Mouse (Mus musculus) kidney, adult 2 months (tissue): ENCODE results near the gene Myom1. TPM values are rescaled to one million over a fixed set of nuclear protein-coding genes. Genes with fewer than 3 reads are reported as not detected.

Experiments
- DNase-seq: peaks from one replicate; pipeline ENCODE4 v3.0.0; 2021
- H3K27ac ChIP-seq: fragments of 200-500 bp; 2 replicates; pipeline ENCODE4 v1.5.1; 2012; ENCODE audit warnings: low read depth, low read length, control low read depth, inconsistent platforms; ENCODE audit not compliant: insufficient read depth
- H3K27me3 ChIP-seq: fragments of 200-500 bp; replicated peaks from 2 replicates; pipeline ENCODE4 v1.6.1; 2012; ENCODE audit warnings: mild to moderate bottlenecking, moderate library complexity, low read length, inconsistent platforms; ENCODE audit not compliant: control insufficient read depth, insufficient read depth
- H3K36me3 ChIP-seq: fragments of 200-500 bp; 2 replicates; pipeline ENCODE4 v1.6.1; 2012; ENCODE audit warnings: mild to moderate bottlenecking, moderate library complexity, low read length, inconsistent platforms; ENCODE audit not compliant: control insufficient read depth, insufficient read depth
- H3K4me1 ChIP-seq: fragments of 200-500 bp; 2 replicates; pipeline ENCODE4 v1.6.1; 2011; ENCODE audit warnings: low read length; ENCODE audit not compliant: control insufficient read depth, insufficient read depth
- H3K4me3 ChIP-seq: fragments of 200-500 bp; 2 replicates; pipeline ENCODE4 v1.5.1; 2011; ENCODE audit warnings: mild to moderate bottlenecking, low read depth, low read length, control low read depth; ENCODE audit not compliant: insufficient read depth
- CTCF ChIP-seq: fragments of 200-500 bp; conservative IDR thresholded peaks from 2 replicates; pipeline ENCODE4 v1.5.1; 2011; ENCODE audit warnings: low read depth, mild to moderate bottlenecking, control low read depth, low read length, moderate library complexity, mixed read lengths; ENCODE audit not compliant: insufficient read depth, insufficient read length
- POLR2A ChIP-seq: fragments of 200-500 bp; IDR thresholded peaks from one replicate; pipeline ENCODE4 v1.6.1; 2011; ENCODE audit warnings: low read depth, low read length, control low read depth
- WGBS: fragments of 180-500 bp; shearing (Covaris S2); methylation state at CpG from one replicate; pipeline ENCODE4 v1.1.7; 2018; 5-methylcytosine and 5-hydroxymethylcytosine counted together
- polyA plus RNA-seq: library from polyadenylated mRNA; depleted of rRNA; stranded (reverse); fragments of >200 nt; gene quantifications from 2 replicates; pipeline ENCODE4 v1.2.3, GENCODE M21; 2012

Myom1 gene
- polyA plus RNA-seq, 1 experiment, result 4.3 TPM

DNA sequence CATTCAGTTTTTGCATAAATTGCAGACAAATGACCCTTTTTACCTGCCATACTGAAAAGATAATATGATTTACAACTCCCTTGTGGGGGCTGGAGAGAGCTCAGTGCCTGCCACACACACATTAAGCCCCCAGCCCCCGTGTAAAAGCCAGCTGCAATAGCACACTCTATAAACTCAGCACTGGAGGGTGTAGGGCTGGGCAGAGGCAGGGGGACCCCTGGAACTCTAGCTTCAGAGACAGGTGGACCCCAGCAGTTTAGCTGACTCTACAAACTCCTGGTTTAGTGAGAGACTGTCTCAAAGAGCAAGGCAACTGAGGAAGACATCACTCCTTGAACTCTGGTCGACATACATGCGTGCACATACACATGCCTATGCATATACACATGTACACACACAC lies 55.3 kb downstream of the Myom1 start:
- DNase-seq, result no peak
- H3K4me3 ChIP-seq, result no peak overlapping the region
- H3K36me3 ChIP-seq, result no peaks in the 10 kb centered on the region
- no peaks in the 10 kb centered on the region for H3K4me1 ChIP-seq
- TF ChIP-seq POLR2A, result no peak
- no peak for TF ChIP-seq CTCF
- 75% methylated on average over 3 of the region's 3 CpGs for WGBS
- H3K27me3 ChIP-seq, result no peaks in the 10 kb centered on the region
- no peak overlapping the region for H3K27ac ChIP-seq

DNA sequence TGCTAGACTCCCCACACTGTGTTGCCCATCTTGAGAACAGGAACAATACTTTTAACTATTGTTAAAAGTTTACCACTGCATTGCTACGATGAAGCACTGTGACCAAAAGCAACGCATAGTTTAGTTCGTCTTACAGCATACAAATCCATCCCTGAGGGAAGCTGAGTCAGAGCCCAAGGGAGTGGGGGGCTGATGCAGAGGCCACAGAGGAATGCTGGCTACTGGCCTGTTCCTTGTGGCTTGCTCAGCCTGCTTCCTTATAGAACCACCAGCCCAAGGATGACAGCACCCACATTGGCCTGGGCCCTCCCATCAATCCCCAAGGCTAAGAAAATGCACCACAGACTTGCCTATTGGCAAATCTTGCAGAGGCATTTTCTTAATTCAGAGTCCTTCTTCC lies 56.8 kb downstream of the Myom1 start:
- no peaks in the 10 kb centered on the region for H3K36me3 ChIP-seq
- H3K27me3 ChIP-seq, result no peaks in the 10 kb centered on the region
- DNase-seq, result no peak
- 89% methylated on average over 3 of the region's 3 CpGs for WGBS
- H3K27ac ChIP-seq, result no peak overlapping the region
- no peaks in the 10 kb centered on the region for H3K4me1 ChIP-seq
- H3K4me3 ChIP-seq, result no peak overlapping the region
- TF ChIP-seq CTCF (no peak), POLR2A (no peak)

DNA sequence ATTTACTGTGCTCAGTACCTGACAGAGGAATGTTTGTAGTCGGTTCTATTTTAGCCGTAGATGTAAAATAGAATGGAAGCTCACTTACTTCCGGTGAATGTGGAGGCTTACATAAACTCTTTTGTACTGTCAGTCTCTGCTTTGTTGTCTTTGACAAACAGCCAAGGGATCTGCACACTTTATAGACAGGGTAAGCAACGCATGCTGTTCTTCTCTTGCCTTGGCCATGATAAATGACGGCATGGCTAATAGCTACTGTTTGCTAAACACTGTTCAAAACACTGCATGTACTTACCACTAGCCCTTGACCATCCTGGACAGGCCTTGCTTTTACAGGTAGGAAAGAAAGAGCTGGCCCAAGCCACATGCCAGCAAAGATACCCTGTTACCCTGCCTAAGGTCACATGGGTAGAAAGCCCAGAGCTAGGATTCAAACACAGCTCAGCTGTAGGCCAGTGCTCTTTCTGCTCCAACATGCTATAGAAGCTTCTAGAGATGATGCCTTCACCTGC lies 59.7 kb downstream of the Myom1 start:
- Histone ChIP-seq H3K27me3 (no peaks in the 10 kb centered on the region), H3K27ac (no peak overlapping the region), H3K36me3 (no peaks in the 10 kb centered on the region), H3K4me1 (no peaks in the 10 kb centered on the region), H3K4me3 (no peak overlapping the region)
- TF ChIP-seq POLR2A (no peak), CTCF (no peak)
- DNase-seq, result peak; percentile 21
- WGBS, result 55% methylated on average over 5 of the region's 5 CpGs

DNA sequence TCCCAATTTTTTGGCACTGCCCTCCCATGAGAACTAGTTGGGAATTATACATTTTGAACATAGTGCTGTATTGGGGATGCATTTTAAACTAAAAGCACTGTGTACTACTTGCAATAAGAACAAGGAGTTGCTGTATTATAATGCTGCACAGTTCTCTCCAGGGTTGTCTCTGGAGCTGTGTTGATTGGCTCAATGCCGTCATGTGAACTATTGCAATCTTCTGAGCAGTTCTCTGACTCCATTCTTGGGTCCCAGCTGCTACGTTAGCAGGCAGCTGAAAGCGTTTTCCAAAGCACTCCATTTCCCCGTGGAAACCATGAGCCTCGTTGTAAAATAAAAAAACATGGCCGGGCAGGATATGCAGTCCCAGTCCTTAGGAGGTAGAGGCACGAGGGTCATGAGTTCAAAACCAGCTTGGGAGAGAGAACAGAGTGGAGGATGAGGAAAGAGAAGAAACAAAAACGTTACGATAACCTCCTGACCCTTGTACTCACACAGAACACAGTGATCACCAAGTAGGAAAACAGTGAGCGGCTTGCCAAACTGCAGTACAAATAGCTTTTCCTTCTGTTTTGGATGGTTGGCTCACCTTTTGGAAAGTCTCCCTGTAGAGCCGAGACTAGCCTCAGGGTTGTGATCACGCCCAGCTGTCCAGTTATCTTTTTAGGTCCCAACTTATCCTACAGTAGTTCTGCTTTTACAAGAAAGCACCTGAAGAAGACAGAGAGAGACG lies 60.6 kb downstream of the Myom1 start:
- no peaks in the 10 kb centered on the region for H3K27me3 ChIP-seq
- H3K36me3 ChIP-seq, result no peaks in the 10 kb centered on the region
- no peak overlapping the region for H3K4me3 ChIP-seq
- 67% methylated on average over 13 of the region's 13 CpGs for WGBS
- TF ChIP-seq CTCF (no peak), POLR2A (no peak)
- no peak for DNase-seq
- no peak overlapping the region for H3K27ac ChIP-seq
- no peaks in the 10 kb centered on the region for H3K4me1 ChIP-seq

DNA sequence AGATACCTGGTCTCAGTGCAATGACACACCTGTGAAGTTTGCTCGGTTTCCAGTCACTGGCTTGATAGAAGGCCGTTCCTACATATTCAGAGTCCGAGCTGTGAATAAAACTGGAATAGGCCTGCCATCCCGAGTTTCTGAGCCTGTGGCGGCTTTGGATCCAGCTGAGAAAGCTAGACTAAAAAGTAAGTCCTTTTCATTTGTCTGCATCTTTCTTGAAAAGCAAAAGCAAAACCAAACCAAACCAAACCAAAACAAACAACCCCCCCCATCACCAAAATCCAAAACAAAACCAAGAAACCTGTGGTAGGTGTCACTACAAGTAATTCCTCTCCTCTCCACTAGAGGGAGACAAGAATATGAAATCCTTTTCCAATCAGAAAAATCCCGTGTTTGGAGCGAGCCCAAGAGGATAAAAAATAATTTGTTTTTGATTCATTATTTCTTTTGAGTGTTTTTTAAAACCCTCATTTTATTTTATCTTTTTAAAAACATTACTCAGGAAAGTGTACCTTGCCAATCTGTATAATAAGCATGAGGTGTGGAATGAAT lies 62.1 kb downstream of the Myom1 start:
- peak; percentile 39 for DNase-seq
- WGBS, result 60% methylated on average over 7 of the region's 7 CpGs
- Histone ChIP-seq H3K4me1 (no peaks in the 10 kb centered on the region), H3K36me3 (no peaks in the 10 kb centered on the region), H3K27me3 (no peaks in the 10 kb centered on the region), H3K4me3 (no peak overlapping the region), H3K27ac (no peak overlapping the region)
- no peak for TF ChIP-seq CTCF
- no peak for TF ChIP-seq POLR2A

DNA sequence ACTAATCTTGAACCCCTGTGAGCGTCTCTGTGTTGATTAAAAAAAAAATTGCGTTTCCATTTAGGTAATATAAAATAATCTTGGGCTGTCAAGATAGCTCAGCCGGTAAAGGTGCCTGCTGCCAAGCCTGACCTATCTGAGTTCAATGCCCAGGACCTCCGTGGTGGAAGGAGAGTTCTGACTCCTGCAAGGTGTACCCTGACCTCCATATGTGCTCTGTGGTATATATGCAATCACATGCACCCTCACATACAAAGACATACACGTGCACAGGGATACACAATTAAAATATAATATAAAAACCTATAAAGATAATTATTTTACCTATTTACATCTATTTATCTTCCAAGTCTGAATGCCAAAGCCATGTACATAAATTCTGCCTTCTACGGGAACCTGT lies 62.7 kb downstream of the Myom1 start:
- 72% methylated on average over 6 of the region's 6 CpGs for whole genome bisulfite sequencing
- Histone ChIP-seq H3K27ac (no peak overlapping the region), H3K27me3 (no peaks in the 10 kb centered on the region), H3K4me1 (no peaks in the 10 kb centered on the region), H3K36me3 (no peaks in the 10 kb centered on the region), H3K4me3 (no peak overlapping the region)
- no peak for DNase-seq
- TF ChIP-seq CTCF (no peak), POLR2A (no peak)

DNA sequence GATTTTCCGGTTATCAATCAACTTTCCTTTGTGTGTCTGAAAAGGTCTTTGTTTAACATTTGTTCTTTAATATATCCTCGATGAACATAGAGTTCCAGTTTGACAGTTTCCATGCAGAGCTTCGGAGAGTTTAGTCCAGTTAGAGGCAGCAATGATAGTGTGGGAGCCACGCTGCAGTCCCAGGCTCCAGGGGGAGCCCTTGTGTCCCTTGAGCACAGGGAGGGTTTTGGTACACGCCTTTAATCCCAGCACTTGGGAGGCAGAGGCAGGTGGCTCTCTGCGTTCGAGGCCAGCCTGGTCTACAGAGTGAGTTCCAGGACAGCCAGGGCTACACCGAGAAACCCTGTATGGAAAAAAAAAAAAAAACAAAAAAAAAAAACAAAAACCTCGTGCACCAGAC lies 66.7 kb downstream of the Myom1 start:
- no peak for DNase-seq
- WGBS, result 82% methylated on average over 9 of the region's 9 CpGs
- Histone ChIP-seq H3K4me1 (no peaks in the 10 kb centered on the region), H3K36me3 (no peaks in the 10 kb centered on the region), H3K4me3 (no peak overlapping the region), H3K27me3 (no peaks in the 10 kb centered on the region), H3K27ac (no peak overlapping the region)
- TF ChIP-seq CTCF, result peak; percentile 47
- TF ChIP-seq POLR2A, result no peak
